Mouse (Mus musculus) CD4-positive naive resting alpha-beta T cell, adult 57 days (primary cell): ENCODE measurements around the gene Msh6. TPM values are rescaled to one million over a fixed set of nuclear protein-coding genes. Genes with fewer than 3 reads are reported as not detected.

ENCODE experiments used
- total RNA-seq: library from RNA; stranded (reverse); gene quantifications from one replicate; pipeline ENCODE4 v1.2.4, GENCODE M21; 2023

Msh6 gene
- total RNA-seq, result 23.4 TPM

DNA sequence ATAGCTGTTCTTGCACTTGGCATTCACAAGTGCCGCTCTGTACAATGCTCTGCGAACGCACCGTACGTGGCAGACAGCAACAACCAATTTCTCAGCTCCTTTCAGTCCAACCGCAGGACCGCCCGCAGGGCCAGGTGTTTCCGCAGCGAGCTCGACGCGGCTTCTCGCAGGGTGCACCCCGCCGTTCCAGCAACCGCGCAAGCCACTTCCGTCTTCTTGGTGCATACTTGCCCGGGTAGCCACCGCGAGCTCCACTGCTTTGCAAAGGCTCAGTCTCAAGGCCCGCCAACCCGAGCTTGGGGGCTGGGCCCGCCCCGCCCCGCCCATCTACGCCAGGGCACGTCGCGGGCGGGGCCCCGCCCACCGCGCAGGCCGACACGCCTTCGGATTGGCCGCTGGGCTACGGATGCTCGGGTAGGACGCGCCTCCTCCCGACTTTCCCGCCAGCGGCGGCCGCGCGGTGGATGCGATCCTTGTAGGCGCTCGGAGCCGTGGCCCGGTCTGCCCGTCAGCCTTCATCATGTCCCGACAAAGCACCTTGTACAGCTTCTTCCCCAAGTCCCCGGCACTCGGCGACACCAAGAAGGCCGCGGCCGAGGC, at the start of gene Msh6:
Msh6 (plus strand) TSS at position 434 of the 600 bp plus-strand sequence.

Other genes with a start within 250 kb of the Msh6 start
- not detected for gene Kcnk12, start 177.1 kb upstream of the Msh6 start, total RNA-seq
- gene Rpl36-ps4, start 54.1 kb upstream of the Msh6 start, total RNA-seq, result not detected
- 83.8 TPM for gene Fbxo11, start 90.2 kb downstream of the Msh6 start, total RNA-seq